Mouse (Mus musculus) ES-Bruce4 (cell line): Measurements from ENCODE around the gene Ttll9.

ENCODE experiments used
- CTCF ChIP-seq: IDR thresholded peaks from one replicate; pipeline ENCODE4 v1.8.1; 2011; ENCODE audit warnings: low read depth, low read length
- POLR2A ChIP-seq: IDR thresholded peaks from one replicate; pipeline ENCODE4 v1.8.1; 2011; ENCODE audit warnings: low read length; ENCODE audit not compliant: insufficient read depth

DNA sequence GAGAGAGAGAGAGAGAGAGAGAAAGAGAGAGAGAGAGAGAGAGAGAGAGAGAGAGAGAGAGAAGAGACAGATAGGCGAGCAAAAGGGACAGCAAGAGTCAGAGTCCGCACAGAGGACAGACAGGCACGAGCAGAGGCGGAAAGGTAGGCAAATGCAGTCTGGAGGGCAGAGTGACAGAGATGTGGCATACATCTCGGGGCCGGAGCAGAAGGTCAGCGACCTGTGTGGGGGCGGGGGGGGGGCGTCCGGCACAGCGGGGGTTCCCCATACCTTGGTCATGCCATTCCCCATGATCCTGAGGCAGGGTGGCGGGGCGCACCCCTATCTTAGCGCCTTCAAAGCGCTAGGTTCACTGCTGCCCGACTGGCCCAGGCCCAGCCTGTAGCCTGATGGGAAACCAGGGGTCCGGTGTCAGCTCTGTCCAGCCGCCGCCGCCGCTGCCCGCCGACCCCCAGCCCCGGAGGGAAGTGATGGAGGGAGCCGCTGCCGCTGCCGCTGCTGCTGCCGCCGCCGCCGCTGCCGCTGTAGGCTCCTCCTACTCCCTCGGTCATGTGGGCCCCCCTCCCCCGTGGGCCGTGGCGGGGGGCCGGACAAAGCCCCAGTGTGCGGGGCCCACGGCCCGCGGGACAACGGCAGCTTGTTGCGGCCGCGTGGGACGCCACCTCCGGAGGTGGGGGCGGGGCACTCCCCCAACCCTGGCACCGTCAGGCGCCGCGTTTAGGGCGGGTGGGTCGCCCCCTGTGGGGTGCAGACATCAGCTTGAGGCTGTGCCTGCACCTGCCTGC lies 11.0 kb upstream of the Ttll9 start, which contains the start of gene Dusp15:
- TF ChIP-seq CTCF (no peak), POLR2A (no peak)
